ENCODE assay signal across 18 mouse cellular contexts in genomic region chr10:122800732-122801110, GRCm38 (mm10).
DNase-seq lines count a peak whose midpoint lies in the region; TF ChIP-seq lines count a peak whose summit lies in the region.
"Had no signal": no experiment of that assay in that cellular context is flagged by ENCODE, and none has a peak within 500 bp of the region (broad histone marks: within the 10 kb centered on the region; RNA-seq: fewer than 3 reads in every experiment).

No protein-coding gene starts in this region.

- no peak for TF ChIP-seq POLR2A in heart, adult 2 months (IDR thresholded peaks at IDR 0.05; ENCODE audit: insufficient read depth, low read depth, low read length)
- no peak for TF ChIP-seq POLR2A in thymus, adult 2 months (IDR thresholded peaks at IDR 0.05; ENCODE audit: control insufficient read depth, extremely low read depth, insufficient read depth, low read length, poor library complexity)

- intact Hi-C loops in heart, adult 2 months (cut with DNase I) = loop anchor here (5.0 kb wide), 1 partner anchor 292 kb away; no protein-coding TSS in a partner anchor

- no peak for TF ChIP-seq CTCF in heart, adult 2 months (IDR thresholded peaks at IDR 0.05)
- TF ChIP-seq CTCF in thymus, adult 2 months (IDR thresholded peaks at IDR 0.05; ENCODE audit: borderline replicate concordance, control insufficient read depth, extremely low read depth, insufficient read depth, low read length, poor library complexity) = no peak

- H3K36me3 ChIP-seq in heart, adult 2 months (ENCODE audit: control insufficient read depth, insufficient read depth, low read length) = no peaks in the 10 kb centered on the region
- peaks cover 15% of the 10 kb centered on the region; the same call in 1 of the 2 replicates for H3K36me3 ChIP-seq in thymus, adult 2 months (ENCODE audit: control insufficient read depth, insufficient read depth, low read length)
- 0 out of 2 replicates have a peak, but pooled peaks cover 9% of the 10 kb centered on the region for H3K36me3 ChIP-seq in macrophage (ENCODE audit: inconsistent target)
- H3K36me3 ChIP-seq: forebrain, embryonic 10.5 days; G1E had no signal

- no peak for TF ChIP-seq EP300 in heart, adult 2 months (IDR thresholded peaks at IDR 0.05; ENCODE audit: insufficient read depth, low read depth, low read length)

- DNase-seq in heart, adult 2 months = no peak
- no peak for DNase-seq in heart, adult 8-10 months (ENCODE audit: low spot score)
- peak; percentile 28 for DNase-seq in thymus, adult 2 months
- DNase-seq in thymus, postnatal 10 days (ENCODE audit: low spot score in 2 of 2) = no peak
- DNase-seq in layer of hippocampus, adult 18-20 months (ENCODE audit: low spot score in 2 of 2) = no peak
- DNase-seq in neural tube, embryonic 10.5 days (ENCODE audit: extremely low spot score, low spot score) = no peak
- DNase-seq: adrenal gland, adult 8-10 months; cerebellum, adult 9-11 months; gastrocnemius, postnatal 14 days; right cerebral cortex, postnatal 14 days had no signal

- no peaks in the 10 kb centered on the region for H3K79me2 ChIP-seq in heart, adult 2 months (replicated peaks; ENCODE audit: control insufficient read depth, insufficient read depth, low read length)
- peaks cover 77% of the 10 kb centered on the region; the same call in 1 of the 2 replicates for H3K79me2 ChIP-seq in macrophage (ENCODE audit: inconsistent target)

- WGBS in heart, adult 2 months = 78% methylated on average over 4 of the region's 4 CpGs
- WGBS in thymus, adult 2 months = 10% methylated on average over 4 of the region's 4 CpGs
- 10% methylated on average over 4 of the region's 4 CpGs for WGBS in macrophage (ENCODE audit: missing documents)

- no peaks in the 10 kb centered on the region for H3K27me3 ChIP-seq in heart, adult 2 months (ENCODE audit: control insufficient read depth, insufficient read depth, low read length)
- H3K27me3 ChIP-seq in thymus, adult 2 months (ENCODE audit: control insufficient read depth, insufficient read depth, low read length) = no peaks in the 10 kb centered on the region
- H3K27me3 ChIP-seq: CH12.LX, Patski had no signal

- no peak overlapping the region for H3K4me3 ChIP-seq in heart, adult 2 months
- no peak overlapping the region for H3K4me3 ChIP-seq in thymus, adult 2 months (ENCODE audit: control insufficient read depth, insufficient read depth, low read length)
- H3K4me3 ChIP-seq in macrophage (ENCODE audit: inconsistent target) = no peak overlapping the region
- H3K4me3 ChIP-seq: forebrain, embryonic 10.5 days; midbrain, embryonic 13.5 days had no signal

- H3K9ac ChIP-seq in heart, adult 2 months (ENCODE audit: low read depth, low read length) = no peak overlapping the region
- H3K9ac ChIP-seq: hindbrain, embryonic 14.5 days; midbrain, embryonic 13.5 days had no signal

- peaks cover 8% of the 10 kb centered on the region; the same call in 1 of the 2 replicates for H3K4me1 ChIP-seq in heart, adult 2 months (ENCODE audit: control insufficient read depth, insufficient read depth, low read length)
- H3K4me1 ChIP-seq in thymus, adult 2 months (replicated peaks; ENCODE audit: control insufficient read depth, insufficient read depth, low read length) = peaks cover 34% of the 10 kb centered on the region

- H3K27ac ChIP-seq in heart, adult 2 months = peak overlapping the region; percentile 61
- peak overlapping the region; percentile 96 for H3K27ac ChIP-seq in thymus, adult 2 months (ENCODE audit: control insufficient read depth, insufficient read depth, low read length)
- H3K27ac ChIP-seq in macrophage = peak overlapping the region; percentile 81
- H3K27ac ChIP-seq: forebrain, embryonic 10.5 days; hindbrain, embryonic 14.5 days; kidney, postnatal 0 days; midbrain, embryonic 13.5 days had no signal
